Mouse (Mus musculus) myocyte (in vitro differentiated cells): ENCODE measurements at regions not wholly inside any gene's neighbourhood (a gene's known extent, or its start where the extent isn't known, plus 50 kb on each side); places are given as distances from the start of the nearest gene placed in this dataset.

Experiments
- CEBPB ChIP-seq: IDR thresholded peaks from 2 replicates; pipeline ENCODE4 v1.6.1; 2011; ENCODE audit warnings: mild to moderate bottlenecking, moderate library complexity; ENCODE audit not compliant: poor library complexity, insufficient read depth, severe bottlenecking
- E2F4 ChIP-seq: IDR thresholded peaks from one replicate; pipeline ENCODE4 v1.6.1; 2011; ENCODE audit warnings: mild to moderate bottlenecking, control low read depth, moderate library complexity; ENCODE audit not compliant: insufficient read depth
- MAX ChIP-seq: IDR thresholded peaks from one replicate; pipeline ENCODE4 v1.6.1; 2011; ENCODE audit warnings: low read depth, mild to moderate bottlenecking, control low read depth
- MYOD1 ChIP-seq, 3 experiments: IDR thresholded peaks; one replicate each; pipeline ENCODE4 v1.6.1; 2011; ENCODE audit warnings: control low read depth in 2 of 3, low read depth in 2 of 3, mild to moderate bottlenecking in 2 of 3, moderate library complexity in 1 of 3; ENCODE audit not compliant: insufficient read length in 2 of 3, control insufficient read depth in 1 of 3
- MYOG ChIP-seq, 3 experiments: IDR thresholded peaks; one replicate each; pipeline ENCODE4 v1.6.1; 2011; ENCODE audit warnings: control low read depth in 2 of 3, low read depth in 2 of 3, mild to moderate bottlenecking in 2 of 3; ENCODE audit not compliant: insufficient read length in 2 of 3, control insufficient read depth in 1 of 3, insufficient read depth in 1 of 3
- POLR2A ChIP-seq: IDR thresholded peaks from one replicate; pipeline ENCODE4 v1.6.1; 2011; ENCODE audit warnings: low read depth, mild to moderate bottlenecking, control low read depth, moderate library complexity; ENCODE audit not compliant: insufficient read length
- POLR2AphosphoS2 ChIP-seq: IDR thresholded peaks from one replicate; pipeline ENCODE4 v1.6.1; 2011; ENCODE audit warnings: low read depth, control low read depth; ENCODE audit not compliant: insufficient read length
- REST ChIP-seq: IDR thresholded peaks from one replicate; pipeline ENCODE4 v1.6.1; 2011; ENCODE audit warnings: mild to moderate bottlenecking, control low read depth, moderate library complexity; ENCODE audit not compliant: insufficient read depth, insufficient read length
- TCF12 ChIP-seq: IDR thresholded peaks from one replicate; pipeline ENCODE4 v1.6.1; 2011; ENCODE audit warnings: mild to moderate bottlenecking, control low read depth; ENCODE audit not compliant: poor library complexity, insufficient read depth, severe bottlenecking
- TCF3 ChIP-seq: IDR thresholded peaks from one replicate; pipeline ENCODE4 v1.6.1; 2011; ENCODE audit warnings: low read depth, control low read depth; ENCODE audit not compliant: insufficient read length
- USF1 ChIP-seq: IDR thresholded peaks from one replicate; pipeline ENCODE4 v1.6.1; 2011; ENCODE audit warnings: low read depth, mild to moderate bottlenecking, control low read depth, moderate library complexity

- TF ChIP-seq MYOD1 (IDR thresholded peaks at IDR 0.05; ENCODE audit: control insufficient read depth in 1 of 3, insufficient read length in 2 of 3, low read depth in 2 of 3), result no peak
- no peak for TF ChIP-seq CEBPB
- TF ChIP-seq E2F4, result no peak
- no peak for TF ChIP-seq POLR2A
- TF ChIP-seq USF1, result no peak
- TF ChIP-seq POLR2AphosphoS2, result no peak
- TF ChIP-seq MAX, result no peak
- no peak for TF ChIP-seq TCF12
- TF ChIP-seq MYOG (IDR thresholded peaks at IDR 0.05; ENCODE audit: control insufficient read depth in 1 of 3, insufficient read depth in 1 of 3, insufficient read length in 2 of 3, low read depth in 2 of 3), result no peak
- no peak for TF ChIP-seq REST
- no peak for TF ChIP-seq TCF3
Measured at GRCm38 (mm10) chr2:113924138-113924537, 75.7 kb upstream of the Arhgap11a start.
